ENCODE assay signal across 8 mouse cellular contexts in genomic region chr10:80695801-80696501, GRCm38 (mm10). TPM values are rescaled to one million over a fixed set of nuclear protein-coding genes. Genes with fewer than 3 reads are reported as not detected.
DNase-seq lines count a peak whose midpoint lies in the region; ATAC-seq and TF ChIP-seq lines count a peak whose summit lies in the region.

No protein-coding gene starts in this region.

- no peak for TF ChIP-seq CTCF in kidney, postnatal 0 days (IDR thresholded peaks at IDR 0.05; ENCODE audit: low read depth)
- TF ChIP-seq CTCF in thymus, adult 2 months (IDR thresholded peaks at IDR 0.05; ENCODE audit: borderline replicate concordance, control insufficient read depth, extremely low read depth, insufficient read depth, low read length, poor library complexity): no peak

- DNase-seq in kidney, postnatal 0 days (ENCODE audit: low spot score): no peak
- no peak for DNase-seq in kidney, postnatal 36 days
- DNase-seq in thymus, adult 2 months: peak; percentile 54
- DNase-seq in left cerebral cortex, postnatal 10 days (ENCODE audit: extremely low spot score in 1 of 2, low spot score in 2 of 2): no peak

- intact Hi-C loops in left cerebral cortex, postnatal 10 days (cut with DNase I): loop anchor here (10.0 kb wide), 1 partner anchor 261 kb away; the partner anchor contains the start of gene Tcf3

- no peak overlapping the region for H3K4me2 ChIP-seq in kidney, postnatal 0 days (ENCODE audit: low read length)
- H3K4me2 ChIP-seq in liver, embryonic 16.5 days (ENCODE audit: low read depth, low read length): peak overlapping the region; percentile 25
- no peak overlapping the region for H3K4me2 ChIP-seq in forebrain, embryonic 12.5 days

- peaks cover 34% of the 10 kb centered on the region for H3K4me1 ChIP-seq in kidney, postnatal 0 days (replicated peaks; ENCODE audit: insufficient read depth, low read length)
- peaks cover 16% of the 10 kb centered on the region for H3K4me1 ChIP-seq in brown adipose tissue, adult 24 weeks (ENCODE audit: control insufficient read depth, insufficient read depth, insufficient read length, low read length)
- H3K4me1 ChIP-seq in liver, embryonic 16.5 days (ENCODE audit: control insufficient read depth, low read depth, low read length): peaks cover 94% of the 10 kb centered on the region
- peaks cover 83% of the 10 kb centered on the region for H3K4me1 ChIP-seq in thymus, adult 2 months (replicated peaks; ENCODE audit: control insufficient read depth, insufficient read depth, low read length)
- H3K4me1 ChIP-seq in forebrain, embryonic 12.5 days: peaks cover 18% of the 10 kb centered on the region

- no peaks in the 10 kb centered on the region for H3K27me3 ChIP-seq in kidney, postnatal 0 days (ENCODE audit: insufficient read depth, low read length)
- H3K27me3 ChIP-seq in liver, embryonic 16.5 days (ENCODE audit: control insufficient read depth, insufficient read depth, low read depth, low read length): no peaks in the 10 kb centered on the region
- H3K27me3 ChIP-seq in thymus, adult 2 months (ENCODE audit: control insufficient read depth, insufficient read depth, low read length): no peaks in the 10 kb centered on the region
- H3K27me3 ChIP-seq in forebrain, embryonic 12.5 days: no peaks in the 10 kb centered on the region

- no peak for ATAC-seq in kidney, postnatal 0 days (replicated peaks; ENCODE audit: low FRiP score, low read depth)
- ATAC-seq in liver, embryonic 16.5 days (ENCODE audit: low read depth): no peak
- no peak for ATAC-seq in erythroid progenitor cell, adult 5-6 weeks (replicated peaks; ENCODE audit: low FRiP score, poor library complexity, severe bottlenecking)
- ATAC-seq in forebrain, embryonic 12.5 days (ENCODE audit: low FRiP score): no peak

- H3K36me3 ChIP-seq in kidney, postnatal 0 days (ENCODE audit: insufficient read depth, low read length): 0 out of 2 replicates have a peak, but pooled peaks cover 9% of the 10 kb centered on the region
- H3K36me3 ChIP-seq in liver, embryonic 16.5 days (ENCODE audit: control insufficient read depth, insufficient read depth): peaks cover 4% of the 10 kb centered on the region
- H3K36me3 ChIP-seq in thymus, adult 2 months (ENCODE audit: control insufficient read depth, insufficient read depth, low read length): peaks cover 4% of the 10 kb centered on the region
- H3K36me3 ChIP-seq in forebrain, embryonic 12.5 days (replicated peaks): peaks cover 34% of the 10 kb centered on the region

- WGBS in kidney, postnatal 0 days: 63% methylated on average over 10 of the region's 10 CpGs
- WGBS in liver, embryonic 16.5 days (ENCODE audit: insufficient replicate concordance): 28% methylated on average over 10 of the region's 10 CpGs
- 2% methylated on average over 10 of the region's 10 CpGs for WGBS in thymus, adult 2 months
- 77% methylated on average over 10 of the region's 10 CpGs for WGBS in forebrain, embryonic 12.5 days

- H3K4me3 ChIP-seq in kidney, postnatal 0 days (replicated peaks; ENCODE audit: low read depth, low read length): no peak overlapping the region
- H3K4me3 ChIP-seq in brown adipose tissue, adult 24 weeks (ENCODE audit: insufficient read depth, low read depth, low read length): no peak overlapping the region
- no peak overlapping the region for H3K4me3 ChIP-seq in liver, embryonic 16.5 days (ENCODE audit: low read depth, low read length)
- peak overlapping the region; percentile 22 for H3K4me3 ChIP-seq in thymus, adult 2 months (ENCODE audit: control insufficient read depth, insufficient read depth, low read length)
- H3K4me3 ChIP-seq in forebrain, embryonic 12.5 days (replicated peaks): no peak overlapping the region

- H3K27ac ChIP-seq in kidney, postnatal 0 days: peak overlapping the region; percentile 75
- H3K27ac ChIP-seq in brown adipose tissue, adult 24 weeks (replicated peaks; ENCODE audit: low read depth, low read length): peak overlapping the region; percentile 89
- peak overlapping the region; percentile 83 for H3K27ac ChIP-seq in liver, embryonic 16.5 days (ENCODE audit: low read length)
- peak overlapping the region; percentile 95 for H3K27ac ChIP-seq in thymus, adult 2 months (ENCODE audit: control insufficient read depth, insufficient read depth, low read length)
- no peak overlapping the region for H3K27ac ChIP-seq in forebrain, embryonic 12.5 days

- peak overlapping the region; percentile 27; the same call in 1 of the 2 replicates for H3K9ac ChIP-seq in kidney, postnatal 0 days (ENCODE audit: low read depth, low read length)
- peak overlapping the region; percentile 34 for H3K9ac ChIP-seq in liver, embryonic 16.5 days (ENCODE audit: low read depth, low read length)
- no peak overlapping the region for H3K9ac ChIP-seq in forebrain, embryonic 12.5 days

- no peaks in the 10 kb centered on the region for H3K9me3 ChIP-seq in kidney, postnatal 0 days (replicated peaks; ENCODE audit: low read length)
- H3K9me3 ChIP-seq in liver, embryonic 16.5 days (replicated peaks; ENCODE audit: control insufficient read depth, low read length): no peaks in the 10 kb centered on the region
- H3K9me3 ChIP-seq in forebrain, embryonic 12.5 days: no peaks in the 10 kb centered on the region

- TF ChIP-seq POLR2A in thymus, adult 2 months (IDR thresholded peaks at IDR 0.05; ENCODE audit: control insufficient read depth, extremely low read depth, insufficient read depth, low read length, poor library complexity): no peak

RNA-seq across cellular contexts. Expression of gene Mob3a, which starts 5.8 kb away (rescaled TPM):
- 22.3 and 26.7 TPM in 2 replicates for polyA plus RNA-seq in kidney, postnatal 0 days (2015; fragmentation: Nextera tagmentation; extraction: Ambion mirVana)
- 5.2 and 12.0 TPM in 2 replicates for polyA plus RNA-seq in brown adipose tissue, adult 24 weeks (2012; ENCODE audit: insufficient read depth, insufficient read length, missing spikeins)
- 26.1 and 27.4 TPM in 2 replicates for polyA plus RNA-seq in liver, embryonic 16.5 days (2015; fragmentation: Nextera tagmentation; extraction: Ambion mirVana)
- polyA plus RNA-seq in thymus, adult 2 months (2012; rRNA removed): 252 and 261 TPM in 2 replicates
- total RNA-seq in erythroid progenitor cell, adult 5-6 weeks (2015; ENCODE audit: low replicate concordance): 19.5 and 32.3 TPM in 2 replicates
- 9.0 and 25.7 TPM in 2 replicates for total RNA-seq in erythroid progenitor cell, adult 5-6 weeks (2017; ENCODE audit: low replicate concordance)
- 52.4 and 54.1 TPM in 2 replicates for polyA plus RNA-seq in forebrain, embryonic 12.5 days (2016; fragmentation: Nextera tagmentation; extraction: Ambion mirVana)
- total RNA-seq in left cerebral cortex, postnatal 10 days (2021): 10 to 100 TPM; 21.8 to 24.7 TPM

RNA-seq across cellular contexts. Expression of gene Izumo4, which starts 6.0 kb away (rescaled TPM):
- polyA plus RNA-seq in kidney, postnatal 0 days (2015; fragmentation: Nextera tagmentation; extraction: Ambion mirVana): 22.4 and 24.5 TPM in 2 replicates
- polyA plus RNA-seq in brown adipose tissue, adult 24 weeks (2012; ENCODE audit: insufficient read depth, insufficient read length, missing spikeins): 2.5 and 5.0 TPM in 2 replicates
- 9.3 and 10.4 TPM in 2 replicates for polyA plus RNA-seq in liver, embryonic 16.5 days (2015; fragmentation: Nextera tagmentation; extraction: Ambion mirVana)
- polyA plus RNA-seq in thymus, adult 2 months (2012; rRNA removed): 56.4 and 66.9 TPM in 2 replicates
- 21.4 and 36.4 TPM in 2 replicates for total RNA-seq in erythroid progenitor cell, adult 5-6 weeks (2015; ENCODE audit: low replicate concordance)
- 3.3 and 3.8 TPM in 2 replicates for total RNA-seq in erythroid progenitor cell, adult 5-6 weeks (2017; ENCODE audit: low replicate concordance)
- 20.6 and 21.6 TPM in 2 replicates for polyA plus RNA-seq in forebrain, embryonic 12.5 days (2016; fragmentation: Nextera tagmentation; extraction: Ambion mirVana)
- 10 to 100 TPM; 56.3 to 63.5 TPM for total RNA-seq in left cerebral cortex, postnatal 10 days (2021)

RNA-seq across cellular contexts. Expression of gene Mknk2, which starts 18.0 kb away (rescaled TPM):
- polyA plus RNA-seq in kidney, postnatal 0 days (2015; fragmentation: Nextera tagmentation; extraction: Ambion mirVana): 75.8 and 85.5 TPM in 2 replicates
- 313 and 519 TPM in 2 replicates for polyA plus RNA-seq in brown adipose tissue, adult 24 weeks (2012; ENCODE audit: insufficient read depth, insufficient read length, missing spikeins)
- polyA plus RNA-seq in liver, embryonic 16.5 days (2015; fragmentation: Nextera tagmentation; extraction: Ambion mirVana): 41.5 and 54.4 TPM in 2 replicates
- polyA plus RNA-seq in thymus, adult 2 months (2012; rRNA removed): 606 and 621 TPM in 2 replicates
- total RNA-seq in erythroid progenitor cell, adult 5-6 weeks (2015; ENCODE audit: low replicate concordance): 78.2 and 83.0 TPM in 2 replicates
- 49.4 and 67.6 TPM in 2 replicates for total RNA-seq in erythroid progenitor cell, adult 5-6 weeks (2017; ENCODE audit: low replicate concordance)
- 74.4 and 75.4 TPM in 2 replicates for polyA plus RNA-seq in forebrain, embryonic 12.5 days (2016; fragmentation: Nextera tagmentation; extraction: Ambion mirVana)
- total RNA-seq in left cerebral cortex, postnatal 10 days (2021): 10 to 100 TPM; 46.1 to 47.1 TPM

RNA-seq across cellular contexts. Expression of gene Btbd2, which starts 39.1 kb away (rescaled TPM):
- 62.7 and 64.5 TPM in 2 replicates for polyA plus RNA-seq in kidney, postnatal 0 days (2015; fragmentation: Nextera tagmentation; extraction: Ambion mirVana)
- polyA plus RNA-seq in brown adipose tissue, adult 24 weeks (2012; ENCODE audit: insufficient read depth, insufficient read length, missing spikeins): 20.6 and 33.9 TPM in 2 replicates
- polyA plus RNA-seq in liver, embryonic 16.5 days (2015; fragmentation: Nextera tagmentation; extraction: Ambion mirVana): 2.8 and 5.1 TPM in 2 replicates
- polyA plus RNA-seq in thymus, adult 2 months (2012; rRNA removed): 94.7 and 103 TPM in 2 replicates
- total RNA-seq in erythroid progenitor cell, adult 5-6 weeks (2015; ENCODE audit: low replicate concordance): 2.9 and 3.8 TPM in 2 replicates
- 9.2 and 25.3 TPM in 2 replicates for total RNA-seq in erythroid progenitor cell, adult 5-6 weeks (2017; ENCODE audit: low replicate concordance)
- 84.3 and 85.1 TPM in 2 replicates for polyA plus RNA-seq in forebrain, embryonic 12.5 days (2016; fragmentation: Nextera tagmentation; extraction: Ambion mirVana)
- 10 to 100 TPM; 89.6 to 91.0 TPM for total RNA-seq in left cerebral cortex, postnatal 10 days (2021)

RNA-seq across cellular contexts. Expression of gene Ap3d1, which starts 46.1 kb away (rescaled TPM):
- polyA plus RNA-seq in kidney, postnatal 0 days (2015; fragmentation: Nextera tagmentation; extraction: Ambion mirVana): 54.2 and 58.3 TPM in 2 replicates
- polyA plus RNA-seq in brown adipose tissue, adult 24 weeks (2012; ENCODE audit: insufficient read depth, insufficient read length, missing spikeins): 35.0 and 40.9 TPM in 2 replicates
- 20.9 and 21.2 TPM in 2 replicates for polyA plus RNA-seq in liver, embryonic 16.5 days (2015; fragmentation: Nextera tagmentation; extraction: Ambion mirVana)
- polyA plus RNA-seq in thymus, adult 2 months (2012; rRNA removed): 182 and 195 TPM in 2 replicates
- 42.8 and 69.6 TPM in 2 replicates for total RNA-seq in erythroid progenitor cell, adult 5-6 weeks (2015; ENCODE audit: low replicate concordance)
- 66.0 and 111 TPM in 2 replicates for total RNA-seq in erythroid progenitor cell, adult 5-6 weeks (2017; ENCODE audit: low replicate concordance)
- polyA plus RNA-seq in forebrain, embryonic 12.5 days (2016; fragmentation: Nextera tagmentation; extraction: Ambion mirVana): 87.5 and 89.3 TPM in 2 replicates
- 100 to 1,000 TPM; 146 to 151 TPM for total RNA-seq in left cerebral cortex, postnatal 10 days (2021)
